Mouse (Mus musculus): ENCODE results near the gene Abhd2. TPM values are rescaled to one million over a fixed set of nuclear protein-coding genes. Genes with fewer than 3 reads are reported as not detected.

The Abhd2 gene
- polyA plus RNA-seq, 1 experiment from 2014 or later: 12.9 TPM

DNA sequence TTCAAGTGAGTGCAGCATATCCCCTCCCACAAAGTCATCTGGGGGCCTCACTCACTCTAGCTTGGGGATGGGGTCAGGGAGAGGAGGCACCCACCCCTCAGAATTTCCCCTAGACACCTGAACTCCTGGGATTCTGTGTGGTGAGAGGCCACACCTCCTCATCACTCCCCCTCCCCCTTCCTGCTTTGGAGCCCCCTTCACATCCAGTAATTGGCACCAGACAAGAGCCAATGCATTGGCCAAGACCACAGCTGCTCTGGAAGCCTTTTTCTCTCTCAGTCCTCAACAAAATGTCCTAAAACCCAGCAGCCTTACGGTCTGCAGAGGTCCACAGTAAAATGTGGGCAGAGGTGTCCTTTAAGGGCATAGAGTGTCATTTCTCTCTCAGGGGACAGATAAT is 25.6 kb upstream of the Abhd2 start:
- no peak for ATAC-seq (ENCODE audit: low FRiP score, low read depth)
- Histone ChIP-seq H3K36me3 (no peaks in the 10 kb centered on the region), H3K9me3 (no peaks in the 10 kb centered on the region), H3K27ac (no peak overlapping the region), H3K27me3 (replicated peaks) (no peaks in the 10 kb centered on the region), H3K9ac (no peak overlapping the region), H3K4me2 (replicated peaks) (no peak overlapping the region), H3K4me3 (no peak overlapping the region), H3K4me1 (peaks cover 4% of the 10 kb centered on the region; the same call in 1 of the 2 replicates)
- WGBS: 85% methylated on average over 1 of the region's 1 CpGs

DNA sequence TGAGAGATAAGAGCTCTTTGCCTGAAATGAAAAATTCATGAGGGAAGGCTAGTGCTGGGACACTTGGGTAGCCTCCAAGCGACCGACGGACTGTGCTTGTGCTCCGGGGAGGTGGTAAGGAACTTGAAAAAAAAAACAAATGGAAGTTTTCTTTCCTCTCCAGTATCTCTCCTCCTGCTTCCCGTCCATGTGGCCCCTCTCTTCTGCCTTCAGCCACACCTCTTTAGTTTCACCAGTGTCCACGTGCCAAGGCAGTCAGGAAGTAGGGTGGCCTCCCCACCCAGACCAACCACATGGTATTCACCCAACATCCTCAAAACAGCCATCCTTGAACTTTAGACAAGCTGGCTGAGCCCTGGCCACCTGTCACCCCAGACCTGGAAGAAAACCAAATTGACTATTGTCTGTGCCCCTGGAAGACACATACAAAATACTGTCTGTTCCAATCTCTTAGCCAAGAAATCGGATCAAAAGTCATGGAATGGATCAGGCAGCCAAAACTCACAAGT is 25.1 kb upstream of the Abhd2 start:
- no peak overlapping the region for H3K4me3 ChIP-seq
- H3K9ac ChIP-seq: no peak overlapping the region
- H3K4me2 ChIP-seq (replicated peaks): no peak overlapping the region
- no peaks in the 10 kb centered on the region for H3K36me3 ChIP-seq
- H3K4me1 ChIP-seq: peaks cover 4% of the 10 kb centered on the region; the same call in 1 of the 2 replicates
- H3K27ac ChIP-seq: no peak overlapping the region
- WGBS: 66% methylated on average over 7 of the region's 7 CpGs
- no peak for ATAC-seq (ENCODE audit: low FRiP score, low read depth)
- H3K9me3 ChIP-seq: no peaks in the 10 kb centered on the region
- H3K27me3 ChIP-seq (replicated peaks): no peaks in the 10 kb centered on the region

DNA sequence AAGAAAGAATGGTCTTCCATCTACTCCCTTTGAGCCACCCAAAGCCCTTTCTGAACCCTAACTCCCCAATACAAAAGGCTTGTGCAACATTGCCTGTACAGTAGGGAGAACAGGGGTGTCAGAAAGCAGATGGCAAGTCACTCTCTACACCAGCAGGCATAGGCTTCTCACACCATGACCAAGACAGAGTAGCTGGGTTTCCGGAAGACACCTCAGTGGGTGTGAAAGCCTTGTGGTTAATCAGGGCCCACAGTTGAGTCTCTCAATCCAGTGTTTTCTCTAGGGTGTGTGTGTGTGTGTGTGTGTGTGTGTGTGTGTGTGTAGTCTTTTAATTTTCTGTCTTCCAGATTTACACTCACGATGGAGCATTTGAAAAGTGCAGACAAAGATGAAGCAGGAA is 23.4 kb upstream of the Abhd2 start:
- H3K4me1 ChIP-seq: peaks cover 4% of the 10 kb centered on the region; the same call in 1 of the 2 replicates
- no peak overlapping the region for H3K4me3 ChIP-seq
- H3K9me3 ChIP-seq: no peaks in the 10 kb centered on the region
- no peak overlapping the region for H3K4me2 ChIP-seq (replicated peaks)
- no peaks in the 10 kb centered on the region for H3K27me3 ChIP-seq (replicated peaks)
- no peak overlapping the region for H3K27ac ChIP-seq
- H3K36me3 ChIP-seq: no peaks in the 10 kb centered on the region
- no peak for ATAC-seq (ENCODE audit: low FRiP score, low read depth)
- no peak overlapping the region for H3K9ac ChIP-seq
- 90% methylated on average over 2 of the region's 2 CpGs for WGBS

DNA sequence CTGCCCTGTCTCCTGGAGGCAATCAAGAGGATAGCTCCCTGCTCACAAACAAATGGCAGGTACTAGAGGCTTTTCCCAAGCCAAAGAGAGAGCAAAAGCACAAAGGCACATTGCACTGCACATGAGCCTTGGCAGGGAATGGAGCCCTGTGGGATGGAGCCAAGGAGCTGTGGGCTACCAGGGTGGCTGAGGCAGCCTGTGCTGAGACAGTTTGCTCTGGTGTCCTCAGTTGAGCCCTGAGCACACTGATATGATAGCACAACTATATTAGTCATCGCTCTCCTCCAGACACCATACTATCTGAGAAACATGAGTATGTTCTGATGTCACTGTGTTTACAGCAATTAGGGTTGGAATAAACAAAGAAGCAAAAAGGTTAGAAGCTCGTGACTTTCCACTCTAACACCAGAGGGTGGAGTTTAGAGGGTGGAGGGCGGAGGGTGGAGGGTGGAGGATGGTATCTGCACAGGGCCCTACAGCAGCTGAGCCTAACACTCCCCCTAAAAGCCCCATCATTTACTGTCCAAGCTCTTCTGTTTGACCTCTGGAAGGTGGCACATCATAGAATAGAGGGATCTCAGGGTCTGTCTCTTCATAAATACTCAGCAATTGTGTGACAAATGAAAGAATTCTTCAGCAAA is 18.6 kb upstream of the Abhd2 start:
- no peaks in the 10 kb centered on the region for H3K27me3 ChIP-seq (replicated peaks)
- no peaks in the 10 kb centered on the region for H3K4me1 ChIP-seq
- ATAC-seq (ENCODE audit: low FRiP score, low read depth): no peak
- H3K4me2 ChIP-seq (replicated peaks): no peak overlapping the region
- H3K9me3 ChIP-seq: no peaks in the 10 kb centered on the region
- no peak overlapping the region for H3K4me3 ChIP-seq
- no peaks in the 10 kb centered on the region for H3K36me3 ChIP-seq
- 83% methylated on average over 3 of the region's 3 CpGs for WGBS
- H3K9ac ChIP-seq: no peak overlapping the region
- no peak overlapping the region for H3K27ac ChIP-seq

DNA sequence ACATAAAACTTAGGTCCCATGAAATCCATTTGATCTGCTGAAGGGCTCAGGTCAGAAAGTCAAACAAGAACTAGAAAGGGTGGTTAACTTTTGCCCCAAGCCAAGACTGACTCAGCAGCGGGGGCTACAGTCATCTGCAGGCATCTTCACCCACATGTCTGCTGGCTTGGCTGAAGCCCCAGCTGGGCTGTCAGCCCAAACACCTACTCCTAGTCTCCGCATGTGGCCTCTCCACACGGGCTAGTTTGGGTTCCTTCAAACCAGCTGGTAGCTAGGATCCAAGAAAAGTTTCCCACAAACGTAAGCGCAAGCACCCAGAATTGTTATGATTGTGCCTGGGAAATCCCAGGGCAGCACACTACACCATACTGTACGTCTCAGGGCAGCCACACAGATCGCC is 17.6 kb upstream of the Abhd2 start:
- 91% methylated on average over 7 of the region's 7 CpGs for WGBS
- Histone ChIP-seq H3K27me3 (replicated peaks) (no peaks in the 10 kb centered on the region), H3K4me3 (no peak overlapping the region), H3K4me1 (no peaks in the 10 kb centered on the region), H3K4me2 (replicated peaks) (no peak overlapping the region), H3K9ac (no peak overlapping the region), H3K36me3 (no peaks in the 10 kb centered on the region), H3K27ac (no peak overlapping the region), H3K9me3 (no peaks in the 10 kb centered on the region)
- no peak for ATAC-seq (ENCODE audit: low FRiP score, low read depth)

DNA sequence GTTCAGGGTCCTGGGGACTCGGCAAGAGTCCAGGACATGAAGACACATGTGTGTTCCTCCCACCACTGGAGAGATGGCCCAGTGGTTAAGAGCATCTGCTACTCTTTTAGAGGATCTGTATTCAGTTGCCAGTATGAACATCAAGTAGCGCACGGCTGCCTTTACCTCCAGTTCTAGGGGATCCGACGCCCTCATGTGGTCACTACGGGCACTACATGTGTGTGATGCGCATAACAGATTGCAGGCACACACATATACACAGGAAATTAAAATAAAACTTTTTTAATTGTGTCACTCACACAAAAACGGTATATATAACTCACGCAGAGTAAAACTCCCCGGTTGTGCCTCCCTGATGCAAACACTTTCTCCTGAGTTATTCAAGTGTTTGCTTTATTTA is 17.2 kb upstream of the Abhd2 start:
- Histone ChIP-seq H3K36me3 (no peaks in the 10 kb centered on the region), H3K9ac (no peak overlapping the region), H3K4me3 (no peak overlapping the region), H3K27me3 (replicated peaks) (no peaks in the 10 kb centered on the region), H3K4me2 (replicated peaks) (no peak overlapping the region), H3K9me3 (no peaks in the 10 kb centered on the region), H3K4me1 (no peaks in the 10 kb centered on the region), H3K27ac (no peak overlapping the region)
- 84% methylated on average over 10 of the region's 10 CpGs for WGBS
- no peak for ATAC-seq (ENCODE audit: low FRiP score, low read depth)

DNA sequence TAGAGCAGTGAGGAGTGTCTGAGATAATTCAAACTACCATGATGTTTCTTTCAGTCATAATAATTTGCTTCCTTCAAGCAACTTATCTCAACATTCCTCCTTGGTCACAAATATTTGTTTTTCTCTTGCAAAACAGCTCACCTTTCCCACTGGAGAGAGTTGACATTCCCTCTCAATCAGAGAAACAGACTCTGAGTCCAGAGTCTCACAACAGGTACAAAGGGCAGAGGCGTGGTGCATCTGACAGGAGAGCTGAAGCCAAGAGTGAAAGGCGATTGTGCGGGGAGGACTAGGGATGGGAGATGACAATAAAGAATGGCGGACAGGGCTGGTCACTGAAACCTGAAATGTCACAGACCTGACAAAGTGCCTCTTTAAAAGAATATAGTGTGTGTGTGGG is 16.3 kb upstream of the Abhd2 start:
- Histone ChIP-seq H3K4me1 (no peaks in the 10 kb centered on the region), H3K36me3 (no peaks in the 10 kb centered on the region), H3K9me3 (no peaks in the 10 kb centered on the region), H3K9ac (no peak overlapping the region), H3K27ac (no peak overlapping the region), H3K4me3 (no peak overlapping the region), H3K27me3 (replicated peaks) (no peaks in the 10 kb centered on the region), H3K4me2 (replicated peaks) (no peak overlapping the region)
- ATAC-seq (ENCODE audit: low FRiP score, low read depth): no peak
- WGBS: 92% methylated on average over 4 of the region's 4 CpGs

DNA sequence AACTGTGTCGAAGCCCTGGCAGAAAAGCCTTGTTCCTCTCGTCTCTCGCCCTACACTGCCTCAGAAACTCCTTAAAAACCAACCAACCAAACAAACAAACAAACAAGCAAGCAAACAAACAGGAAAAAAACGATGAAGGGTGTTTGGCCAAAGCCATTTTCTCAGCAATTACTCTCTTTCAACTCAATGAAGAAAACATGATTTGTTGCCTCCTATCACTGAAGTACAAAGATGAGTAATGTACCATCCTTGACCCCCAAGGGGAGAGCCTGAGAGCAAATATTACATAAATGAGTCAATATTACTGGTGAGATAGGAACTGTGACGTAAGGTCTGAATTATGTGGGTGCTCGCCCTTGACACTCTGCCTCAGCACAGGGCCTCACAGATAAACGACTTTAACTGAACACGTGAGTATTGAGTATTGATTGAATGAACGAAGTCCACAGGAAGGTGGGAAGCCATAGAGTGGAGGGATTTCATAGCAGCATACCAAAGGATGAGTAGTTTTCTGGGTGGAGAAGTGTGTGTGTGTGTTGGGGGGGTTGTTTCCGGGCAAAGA is 13.9 kb upstream of the Abhd2 start:
- Histone ChIP-seq H3K27me3 (replicated peaks) (no peaks in the 10 kb centered on the region), H3K27ac (no peak overlapping the region), H3K4me3 (no peak overlapping the region), H3K36me3 (no peaks in the 10 kb centered on the region), H3K4me2 (replicated peaks) (no peak overlapping the region), H3K4me1 (no peaks in the 10 kb centered on the region), H3K9me3 (no peaks in the 10 kb centered on the region), H3K9ac (no peak overlapping the region)
- WGBS: 82% methylated on average over 10 of the region's 10 CpGs
- no peak for ATAC-seq (ENCODE audit: low FRiP score, low read depth)

DNA sequence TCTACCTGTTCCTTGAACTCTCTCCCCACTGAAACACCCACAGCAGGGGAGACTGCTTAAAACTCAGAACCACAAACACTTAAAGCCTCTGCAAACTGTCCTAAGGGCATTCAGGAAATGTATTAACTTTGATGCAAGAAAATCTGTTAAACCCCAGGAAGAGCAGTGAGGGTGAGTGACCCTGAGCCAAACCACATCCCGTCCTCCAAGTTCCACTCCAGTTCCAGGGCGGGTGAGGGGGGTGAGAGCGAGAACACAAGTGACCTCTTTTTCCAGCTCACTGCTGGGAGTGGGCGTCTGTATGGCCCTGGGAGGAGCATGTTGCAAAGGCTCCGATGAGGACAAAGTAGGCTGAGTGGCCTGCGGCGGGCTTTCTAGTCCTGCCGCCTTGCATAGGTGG is 10.5 kb upstream of the Abhd2 start:
- Histone ChIP-seq H3K27ac (no peak overlapping the region), H3K4me3 (no peak overlapping the region), H3K9me3 (no peaks in the 10 kb centered on the region), H3K36me3 (no peaks in the 10 kb centered on the region), H3K4me1 (no peaks in the 10 kb centered on the region), H3K9ac (no peak overlapping the region), H3K4me2 (replicated peaks) (no peak overlapping the region), H3K27me3 (replicated peaks) (no peaks in the 10 kb centered on the region)
- 79% methylated on average over 8 of the region's 8 CpGs for WGBS
- no peak for ATAC-seq (ENCODE audit: low FRiP score, low read depth)

DNA sequence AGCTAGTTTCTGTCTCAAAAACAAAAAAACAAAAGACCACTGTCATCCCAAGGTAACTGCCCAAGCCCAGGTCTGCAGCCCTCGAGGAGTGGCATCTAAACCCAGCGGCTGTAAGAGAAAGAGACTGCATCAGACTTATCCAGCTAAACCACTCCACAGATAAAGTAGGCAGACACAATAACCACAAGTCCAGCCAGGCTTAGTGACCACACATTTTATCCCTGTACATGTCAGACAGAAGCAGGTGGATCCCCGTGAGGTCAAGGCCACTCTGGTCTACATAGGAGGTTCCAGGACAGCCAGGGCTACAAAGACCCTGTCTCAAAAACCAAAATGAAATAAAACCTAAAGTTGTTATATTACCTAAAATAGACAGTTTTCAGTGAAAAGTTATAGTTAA is 9.2 kb upstream of the Abhd2 start:
- no peak overlapping the region for H3K9ac ChIP-seq
- H3K4me3 ChIP-seq: no peak overlapping the region
- no peaks in the 10 kb centered on the region for H3K9me3 ChIP-seq
- H3K27me3 ChIP-seq (replicated peaks): no peaks in the 10 kb centered on the region
- H3K4me2 ChIP-seq (replicated peaks): no peak overlapping the region
- H3K27ac ChIP-seq: no peak overlapping the region
- H3K36me3 ChIP-seq: no peaks in the 10 kb centered on the region
- ATAC-seq (ENCODE audit: low FRiP score, low read depth): no peak
- H3K4me1 ChIP-seq: no peaks in the 10 kb centered on the region
- 89% methylated on average over 3 of the region's 3 CpGs for WGBS

DNA sequence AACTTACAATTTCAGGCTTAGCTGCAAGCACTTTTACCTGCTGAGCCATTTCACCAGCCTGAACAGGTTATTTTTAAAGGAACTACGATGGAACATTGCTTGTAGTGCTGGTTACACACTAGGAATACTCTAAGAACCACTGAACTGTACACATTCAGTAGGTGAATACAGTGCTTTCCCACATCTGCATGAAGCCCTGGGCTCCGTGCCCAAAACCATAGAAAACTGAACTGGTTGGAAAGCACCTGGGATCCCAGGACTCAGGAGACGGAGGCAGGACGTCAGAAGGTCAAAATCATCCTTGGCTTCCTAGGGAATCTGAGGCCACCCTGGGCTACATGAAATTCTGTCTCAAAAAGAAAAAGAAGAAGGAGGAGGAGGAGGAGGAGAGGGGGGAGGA is 6.8 kb upstream of the Abhd2 start:
- Histone ChIP-seq H3K4me2 (replicated peaks) (no peak overlapping the region), H3K4me3 (no peak overlapping the region), H3K27ac (no peak overlapping the region), H3K27me3 (replicated peaks) (no peaks in the 10 kb centered on the region), H3K4me1 (no peaks in the 10 kb centered on the region), H3K9me3 (no peaks in the 10 kb centered on the region), H3K36me3 (no peaks in the 10 kb centered on the region), H3K9ac (no peak overlapping the region)
- ATAC-seq (ENCODE audit: low FRiP score, low read depth): no peak
- 74% methylated on average over 4 of the region's 4 CpGs for WGBS

DNA sequence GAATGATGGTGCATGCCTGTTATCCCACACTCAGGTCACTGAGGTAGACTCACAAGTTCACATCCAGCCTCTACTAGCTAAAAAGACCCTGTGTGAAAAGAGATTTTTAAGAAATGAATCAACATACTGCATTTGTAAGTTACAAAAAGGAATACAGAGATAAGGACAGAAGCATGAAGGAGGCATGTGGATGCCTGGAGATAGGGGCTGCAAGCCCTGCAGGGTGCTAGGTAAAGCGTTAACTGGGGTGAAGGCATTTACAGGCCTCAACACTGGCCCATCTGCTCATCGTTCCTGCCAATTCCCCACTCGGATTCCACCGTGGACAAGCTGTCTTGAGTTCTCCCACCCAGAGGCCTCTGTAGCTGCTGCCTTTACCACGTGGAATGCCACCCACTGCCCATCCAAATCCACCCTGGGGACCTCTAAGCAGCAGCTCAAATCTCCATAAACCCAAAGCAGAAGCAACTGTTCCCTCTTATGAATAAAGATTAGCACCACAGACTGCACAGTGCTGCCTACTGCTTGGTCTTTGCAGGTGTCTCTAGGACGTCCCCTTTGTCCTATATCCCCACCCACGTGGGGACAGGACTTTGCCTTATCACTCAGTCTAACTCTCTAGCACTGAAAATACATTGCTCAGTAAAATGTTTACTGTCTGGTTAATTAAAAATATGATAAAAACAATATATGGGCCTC is 5.2 kb upstream of the Abhd2 start:
- H3K4me2 ChIP-seq (replicated peaks): no peak overlapping the region
- H3K4me1 ChIP-seq: peaks cover 7% of the 10 kb centered on the region; the same call in 1 of the 2 replicates
- H3K9me3 ChIP-seq: no peaks in the 10 kb centered on the region
- no peak overlapping the region for H3K9ac ChIP-seq
- H3K4me3 ChIP-seq: no peak overlapping the region
- WGBS: 47% methylated on average over 7 of the region's 7 CpGs
- no peaks in the 10 kb centered on the region for H3K36me3 ChIP-seq
- no peak for ATAC-seq (ENCODE audit: low FRiP score, low read depth)
- no peak overlapping the region for H3K27ac ChIP-seq
- H3K27me3 ChIP-seq (replicated peaks): no peaks in the 10 kb centered on the region
